Mouse (Mus musculus) MEL (cell line): Measurements from ENCODE around the gene Vti1a. TPM values are rescaled to one million over a fixed set of nuclear protein-coding genes. Genes with fewer than 3 reads are reported as not detected.

Source experiments
- DNase-seq: peaks from one replicate; pipeline ENCODE4 v3.0.0; 2011; ENCODE audit warnings: low read depth, low spot score
- H3K27ac ChIP-seq: 2 replicates; pipeline ENCODE4 v1.5.1; 2012; ENCODE audit warnings: low read depth, mild to moderate bottlenecking, control low read depth, low read length, moderate library complexity; ENCODE audit not compliant: control insufficient read depth
- H3K27me3 ChIP-seq, 2 experiments: fragments of 150-350 bp in 1 of 2; sonication (generic) in 1 of 2; 2 replicates each; pipeline ENCODE4 v1.6.1; 2012; ENCODE audit warnings: low read length in 2 of 2, mild to moderate bottlenecking in 2 of 2, improper control_type of control experiment in 1 of 2, moderate library complexity in 1 of 2; ENCODE audit not compliant: insufficient read depth in 2 of 2, control insufficient read depth in 1 of 2
- H3K36me3 ChIP-seq, 2 experiments: 2 replicates each; pipeline ENCODE4 v1.6.1; 2012 to 2014; ENCODE audit warnings: low read length in 2 of 2, improper control_type of control experiment in 1 of 2, inconsistent platforms in 1 of 2, mild to moderate bottlenecking in 1 of 2; ENCODE audit not compliant: insufficient read depth in 2 of 2, control insufficient read depth in 1 of 2
- H3K4me1 ChIP-seq, 2 experiments: fragments of 150-350 bp in 1 of 2; sonication (generic) in 1 of 2; 2 replicates each; pipeline ENCODE4 v1.6.1; 2012; ENCODE audit warnings: low read length in 2 of 2, improper control_type of control experiment in 1 of 2, mild to moderate bottlenecking in 1 of 2; ENCODE audit not compliant: insufficient read depth in 2 of 2, control insufficient read depth in 1 of 2
- H3K4me3 ChIP-seq, 2 experiments: fragments of 150-350 bp in 1 of 2; sonication (generic) in 1 of 2; 2 replicates each; pipeline ENCODE4 v1.5.1; 2012; ENCODE audit warnings: low read depth in 2 of 2, low read length in 2 of 2, mild to moderate bottlenecking in 2 of 2, moderate library complexity in 2 of 2, control low read depth in 1 of 2, improper control_type of control experiment in 1 of 2; ENCODE audit not compliant: control insufficient read depth in 1 of 2, insufficient read depth in 1 of 2
- H3K79me2 ChIP-seq: 2 replicates; pipeline ENCODE4 v1.6.1; 2012; ENCODE audit warnings: mild to moderate bottlenecking, low read length, moderate library complexity; ENCODE audit not compliant: control insufficient read depth, poor library complexity, insufficient read depth
- H3K9ac ChIP-seq: 2 replicates; pipeline ENCODE4 v1.6.1; 2012; ENCODE audit warnings: low read depth, mild to moderate bottlenecking, control low read depth, low read length, moderate library complexity; ENCODE audit not compliant: control insufficient read depth, poor library complexity, severe bottlenecking
- H3K9me3 ChIP-seq: fragments of 150-350 bp; sonication (generic); replicated peaks from 2 replicates; pipeline ENCODE4 v1.6.1; 2012; ENCODE audit warnings: mild to moderate bottlenecking, low read length, improper control_type of control experiment, moderate library complexity; ENCODE audit not compliant: insufficient read depth
- CHD1 ChIP-seq: IDR thresholded peaks from 2 replicates; pipeline ENCODE4 v1.6.1; 2012; ENCODE audit warnings: low read depth, mild to moderate bottlenecking, inconsistent platforms, low read length, improper control_type of control experiment
- CHD2 ChIP-seq: IDR thresholded peaks from 2 replicates; pipeline ENCODE4 v1.6.1; 2011; ENCODE audit warnings: low read length, improper control_type of control experiment
- E2F4 ChIP-seq: IDR thresholded peaks from 2 replicates; pipeline ENCODE4 v1.6.1; 2011; ENCODE audit warnings: low read depth, low read length, improper control_type of control experiment, borderline replicate concordance
- ETS1 ChIP-seq: IDR thresholded peaks from 2 replicates; pipeline ENCODE4 v1.6.1; 2012; ENCODE audit warnings: low read depth, mild to moderate bottlenecking, inconsistent platforms, low read length, improper control_type of control experiment, moderate library complexity
- GABPA ChIP-seq: IDR thresholded peaks from 2 replicates; pipeline ENCODE4 v1.6.1; 2012; ENCODE audit warnings: low read depth, mild to moderate bottlenecking, inconsistent platforms, low read length, improper control_type of control experiment, moderate library complexity
- GATA1 ChIP-seq: IDR thresholded peaks from 2 replicates; pipeline ENCODE4 v1.6.1; 2011; ENCODE audit warnings: low read depth, low read length, improper control_type of control experiment
- HCFC1 ChIP-seq: IDR thresholded peaks from 2 replicates; pipeline ENCODE4 v1.6.1; 2012; ENCODE audit warnings: low read depth, mild to moderate bottlenecking, inconsistent platforms, low read length, improper control_type of control experiment, moderate library complexity
- MAFK ChIP-seq: IDR thresholded peaks from 2 replicates; pipeline ENCODE4 v1.6.1; 2011; ENCODE audit warnings: low read depth, mild to moderate bottlenecking, low read length, improper control_type of control experiment, borderline replicate concordance
- MAX ChIP-seq: IDR thresholded peaks from 2 replicates; pipeline ENCODE4 v1.6.1; 2011; ENCODE audit warnings: low read length, improper control_type of control experiment
- MEF2A ChIP-seq: IDR thresholded peaks from 2 replicates; pipeline ENCODE4 v1.6.1; 2014; ENCODE audit warnings: low read depth, mild to moderate bottlenecking, inconsistent platforms, low read length, improper control_type of control experiment; ENCODE audit not compliant: poor library complexity, insufficient replicate concordance, severe bottlenecking; ENCODE audit errors: extremely low read depth
- MXI1 ChIP-seq: IDR thresholded peaks from 2 replicates; pipeline ENCODE4 v1.6.1; 2011; ENCODE audit warnings: mild to moderate bottlenecking, low read depth, low read length, improper control_type of control experiment
- MYB ChIP-seq: IDR thresholded peaks from 2 replicates; pipeline ENCODE4 v1.6.1; 2011; ENCODE audit warnings: mild to moderate bottlenecking, low read depth, low read length, improper control_type of control experiment
- MYC ChIP-seq: IDR thresholded peaks from 2 replicates; pipeline ENCODE4 v1.6.1; 2011; ENCODE audit warnings: low read depth, mild to moderate bottlenecking, low read length, improper control_type of control experiment, moderate library complexity
- NELFE ChIP-seq: IDR thresholded peaks from 2 replicates; pipeline ENCODE4 v1.6.1; 2011; ENCODE audit warnings: low read depth, low read length, improper control_type of control experiment
- NRF1 ChIP-seq: IDR thresholded peaks from 2 replicates; pipeline ENCODE4 v1.6.1; 2014; ENCODE audit warnings: low read depth, mild to moderate bottlenecking, inconsistent platforms, low read length, improper control_type of control experiment, moderate library complexity; ENCODE audit not compliant: poor library complexity, insufficient read depth, severe bottlenecking
- POLR2A ChIP-seq, 2 experiments: IDR thresholded peaks; 2 replicates each; pipeline ENCODE4 v1.6.1; 2011 to 2012; ENCODE audit warnings: low read length in 2 of 2, mild to moderate bottlenecking in 2 of 2, control low read depth in 1 of 2, improper control_type of control experiment in 1 of 2, low read depth in 1 of 2, moderate library complexity in 1 of 2; ENCODE audit not compliant: control insufficient read depth in 1 of 2, insufficient read depth in 1 of 2, poor library complexity in 1 of 2
- POLR2AphosphoS2 ChIP-seq: IDR thresholded peaks from 2 replicates; pipeline ENCODE4 v1.6.1; 2011; ENCODE audit warnings: low read length, improper control_type of control experiment
- POLR2AphosphoS5 ChIP-seq: IDR thresholded peaks from 2 replicates; pipeline ENCODE4 v1.6.1; 2012; ENCODE audit warnings: low read depth, borderline replicate concordance, mild to moderate bottlenecking, inconsistent platforms, low read length, moderate library complexity, mixed read lengths
- RAD21 ChIP-seq: IDR thresholded peaks from 2 replicates; pipeline ENCODE4 v1.6.1; 2011; ENCODE audit warnings: mild to moderate bottlenecking, low read depth, low read length, improper control_type of control experiment
- RCOR1 ChIP-seq: IDR thresholded peaks from 2 replicates; pipeline ENCODE4 v1.6.1; 2012; ENCODE audit warnings: low read depth, mild to moderate bottlenecking, inconsistent platforms, low read length, improper control_type of control experiment
- SMC3 ChIP-seq: IDR thresholded peaks from 2 replicates; pipeline ENCODE4 v1.6.1; 2011; ENCODE audit warnings: low read depth, low read length, improper control_type of control experiment
- UBTF ChIP-seq: IDR thresholded peaks from 2 replicates; pipeline ENCODE4 v1.6.1; 2012; ENCODE audit warnings: low read depth, mild to moderate bottlenecking, inconsistent platforms, low read length, improper control_type of control experiment, moderate library complexity, borderline replicate concordance; ENCODE audit not compliant: insufficient read depth
- USF1 ChIP-seq: IDR thresholded peaks from 2 replicates; pipeline ENCODE4 v1.6.1; 2014; ENCODE audit warnings: low read depth, mild to moderate bottlenecking, inconsistent platforms, low read length, improper control_type of control experiment, moderate library complexity
- ZC3H11A ChIP-seq: IDR thresholded peaks from 2 replicates; pipeline ENCODE4 v1.6.1; 2012; ENCODE audit warnings: low read depth, mild to moderate bottlenecking, inconsistent platforms, low read length, improper control_type of control experiment
- ZKSCAN1 ChIP-seq: IDR thresholded peaks from 2 replicates; pipeline ENCODE4 v1.6.1; 2012; ENCODE audit warnings: low read depth, mild to moderate bottlenecking, inconsistent platforms, low read length, improper control_type of control experiment, moderate library complexity
- ZMIZ1 ChIP-seq: IDR thresholded peaks from 2 replicates; pipeline ENCODE4 v1.6.1; 2012; ENCODE audit warnings: low read depth, mild to moderate bottlenecking, inconsistent platforms, low read length, improper control_type of control experiment, moderate library complexity
- ZNF384 ChIP-seq: IDR thresholded peaks from 2 replicates; pipeline ENCODE4 v1.6.1; 2012; ENCODE audit warnings: low read depth, mild to moderate bottlenecking, inconsistent platforms, low read length, improper control_type of control experiment
- polyA plus RNA-seq, 2 experiments: library from polyadenylated mRNA; stranded (reverse) in 1 of 2; unstranded in 1 of 2; fragments of >175 nt in 1 of 2; fragments of >200 nt in 1 of 2; gene quantifications; 2 replicates each; pipeline versions ENCODE4 v1.2.1 to v1.2.4; 2012; ENCODE audit warnings: low replicate concordance in 2 of 2, low read depth in 1 of 2; ENCODE audit not compliant: insufficient read length in 2 of 2, insufficient read depth in 1 of 2, missing spikeins in 1 of 2
- total RNA-seq: library from RNA; depleted of rRNA; stranded (reverse); fragments of 300-350 nt; gene quantifications from 2 replicates; pipeline ENCODE4 v1.2.3, GENCODE M21; 2012

The Vti1a gene
- total and polyA plus RNA-seq, 3 experiments = 37.2 to 119 (median 42.8) TPM

- TF ChIP-seq ZMIZ1 (no peak), E2F4 (no peak), CHD2 (no peak), ZC3H11A (no peak), ZKSCAN1 (no peak)
Measured at GRCm38 (mm10) chr19:55276100-55276499, 40.0 kb upstream of the Vti1a start (continued).

- Histone ChIP-seq H3K9ac (no peak overlapping the region), H3K4me1 (peaks cover 37 to 41% of the 10 kb centered on the region in 2 experiments), H3K36me3 (peaks cover 51 to 58% of the 10 kb centered on the region in 2 experiments), H3K27me3 (no peaks in the 10 kb centered on the region), H3K79me2 (no peaks in the 10 kb centered on the region), H3K9me3 (no peaks in the 10 kb centered on the region), H3K4me3 (no peak overlapping the region), H3K27ac (no peak overlapping the region)
- no peak for DNase-seq
- TF ChIP-seq CHD1 (0 out of 2 replicates have a peak, but pooled peaks have one; percentile 23), RCOR1 (no peak), NRF1 (no peak), ETS1 (no peak), ZKSCAN1 (no peak), USF1 (no peak)
Measured at GRCm38 (mm10) chr19:55276770-55277169, 39.3 kb upstream of the Vti1a start.

- Histone ChIP-seq H3K27ac (peak overlapping the region; percentile 93), H3K27me3 (no peaks in the 10 kb centered on the region), H3K79me2 (no peaks in the 10 kb centered on the region), H3K9ac (peak overlapping the region; percentile 37), H3K36me3 (peaks cover 55 to 68% of the 10 kb centered on the region in 2 experiments), H3K4me3 (peak overlapping the region in 1 of 2 experiments; percentile 14; a peak in 1 of 4 replicates), H3K9me3 (no peaks in the 10 kb centered on the region), H3K4me1 (peaks cover 29 to 40% of the 10 kb centered on the region in 2 experiments)
- DNase-seq = peak; percentile 97
- TF ChIP-seq NELFE (peak; percentile 47; the same call in 1 of the 2 replicates), MEF2A (no peak), UBTF (no peak), SMC3 (no peak; the same call in 1 of the 2 replicates), RAD21 (no peak), MAX (no peak), MXI1 (no peak; the same call in 1 of the 2 replicates), NRF1 (no peak), ZMIZ1 (no peak; the same call in none of the 2 replicates), HCFC1 (no peak; the same call in 1 of the 2 replicates), POLR2AphosphoS5 (no peak), MYB (peak; percentile 90), RCOR1 (peak; percentile 79; the same call in 1 of the 2 replicates), GABPA (no peak), POLR2A (IDR thresholded peaks at IDR 0.05; ENCODE audit: control insufficient read depth in 1 of 2, insufficient read depth in 1 of 2, low read depth in 1 of 2, low read length in 2 of 2, poor library complexity in 1 of 2) (peak in 1 of 2 experiments; percentile 56; a peak in 2 of 4 replicates), POLR2AphosphoS2 (peak; percentile 61; the same call in 1 of the 2 replicates), ETS1 (peak; percentile 98), E2F4 (no peak), MAFK (no peak; the same call in 1 of the 2 replicates), ZNF384 (no peak), CHD1 (peak; percentile 66; the same call in 1 of the 2 replicates), MYC (0 out of 2 replicates have a peak, but pooled peaks have one; percentile 48), GATA1 (peak; percentile 98), CHD2 (no peak), ZC3H11A (no peak)
Measured at GRCm38 (mm10) chr19:55284093-55284492, 32.0 kb upstream of the Vti1a start.
